Mouse (Mus musculus): Measurements from ENCODE around the gene Rassf10.

- TF ChIP-seq CTCF (IDR thresholded peaks at IDR 0.05; ENCODE audit: low read depth), result no peak
- no peak for TF ChIP-seq EP300 (IDR thresholded peaks at IDR 0.05; ENCODE audit: low read depth)
Measured at GRCm38 (mm10) chr7:112943056-112943455, 10.7 kb upstream of the Rassf10 start.

Data from heart, postnatal 0 days (tissue).